Mouse (Mus musculus): ENCODE data around the gene Slc1a7.

DNA sequence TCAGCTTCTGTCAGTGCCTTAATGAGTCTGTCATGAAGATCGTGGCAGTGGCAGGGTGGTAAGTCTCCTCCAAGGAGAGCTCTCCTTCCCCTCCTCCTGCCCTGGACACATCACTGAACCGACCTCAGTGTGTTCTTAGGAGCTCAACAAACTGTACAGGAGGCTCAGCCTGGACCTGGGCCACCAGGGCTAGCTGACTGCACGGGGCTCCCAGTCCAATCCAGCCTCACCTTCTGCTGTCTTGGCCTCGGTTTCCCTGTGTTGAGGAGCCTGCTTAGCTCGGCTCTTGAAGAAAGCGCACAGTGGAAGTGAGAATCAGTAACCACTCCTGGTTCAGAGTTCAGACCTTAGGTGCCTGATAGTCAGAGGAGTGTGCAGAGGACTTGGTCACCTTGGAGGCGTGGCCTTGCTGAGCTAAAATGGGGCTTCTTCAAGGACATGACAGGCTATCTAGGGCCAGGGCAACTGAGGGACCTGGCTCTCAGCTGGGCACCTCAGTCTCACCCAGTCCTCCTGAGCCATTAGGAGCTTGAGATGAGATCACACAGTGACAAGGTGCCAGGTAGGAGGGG is 39.5 kb downstream of the Slc1a7 start:
- TF ChIP-seq CTCF (IDR thresholded peaks at IDR 0.05; ENCODE audit: low read depth): no peak
- TF ChIP-seq EP300 (IDR thresholded peaks at IDR 0.05; ENCODE audit: low read depth): no peak
